Mouse (Mus musculus): ENCODE results near the gene Irf1.

GRCm38 (mm10) chr11:53777736-53778135 is 7.9 kb downstream of the Irf1 start:
- no peak for TF ChIP-seq CTCF (IDR thresholded peaks at IDR 0.05; ENCODE audit: borderline replicate concordance, insufficient read depth, low read depth, low read length)
- no peak for TF ChIP-seq POLR2A (IDR thresholded peaks at IDR 0.05; ENCODE audit: borderline replicate concordance, insufficient read depth, low read length)

Data from cerebellum, adult 2 months (tissue).